Mouse (Mus musculus): ENCODE results near the gene Gp9. TPM values are rescaled to one million over a fixed set of nuclear protein-coding genes. Genes with fewer than 3 reads are reported as not detected.

Gp9 gene
- total and polyA plus RNA-seq, 3 experiments, result 0.94 to 9.9 (median 5.8) TPM

- Histone ChIP-seq H3K4me3 (no peak overlapping the region), H3K9ac (ENCODE audit: low read depth, low read length) (no peak overlapping the region), H3K79me2 (replicated peaks; ENCODE audit: control insufficient read depth, insufficient read depth, low read length) (no peaks in the 10 kb centered on the region), H3K36me3 (ENCODE audit: control insufficient read depth, insufficient read depth, low read length) (no peaks in the 10 kb centered on the region), H3K4me1 (ENCODE audit: control insufficient read depth, insufficient read depth, low read length) (peaks cover 4% of the 10 kb centered on the region), H3K27ac (no peak overlapping the region), H3K27me3 (ENCODE audit: control insufficient read depth, insufficient read depth, low read length) (no peaks in the 10 kb centered on the region)
- no peak for DNase-seq
- intact Hi-C loops (cut with DNase I), result no loop called here
- no peak for TF ChIP-seq CTCF (IDR thresholded peaks at IDR 0.05)
- no peak for TF ChIP-seq POLR2A (IDR thresholded peaks at IDR 0.05; ENCODE audit: insufficient read depth, low read depth, low read length)
- no peak for TF ChIP-seq EP300 (IDR thresholded peaks at IDR 0.05; ENCODE audit: insufficient read depth, low read depth, low read length)
- WGBS, result 56% methylated on average over 7 of the region's 7 CpGs
Observed at GRCm38 (mm10) chr6:87790779-87791480, 13.1 kb downstream of the Gp9 start.

- WGBS, result 96% methylated on average over 5 of the region's 5 CpGs
- Histone ChIP-seq H3K4me3 (no peak overlapping the region), H3K36me3 (ENCODE audit: control insufficient read depth, insufficient read depth, low read length) (no peaks in the 10 kb centered on the region), H3K27me3 (ENCODE audit: control insufficient read depth, insufficient read depth, low read length) (no peaks in the 10 kb centered on the region), H3K27ac (no peak overlapping the region), H3K9ac (ENCODE audit: low read depth, low read length) (no peak overlapping the region), H3K4me1 (ENCODE audit: control insufficient read depth, insufficient read depth, low read length) (peaks cover 4% of the 10 kb centered on the region), H3K79me2 (replicated peaks; ENCODE audit: control insufficient read depth, insufficient read depth, low read length) (no peaks in the 10 kb centered on the region)
- TF ChIP-seq EP300 (IDR thresholded peaks at IDR 0.05; ENCODE audit: insufficient read depth, low read depth, low read length), result no peak
- TF ChIP-seq POLR2A (IDR thresholded peaks at IDR 0.05; ENCODE audit: insufficient read depth, low read depth, low read length), result no peak
- TF ChIP-seq CTCF (IDR thresholded peaks at IDR 0.05), result no peak
- DNase-seq, result no peak
- intact Hi-C loops (cut with DNase I), result no loop called here
Observed at GRCm38 (mm10) chr6:87791826-87792225, 14.0 kb downstream of the Gp9 start.

- intact Hi-C loops (cut with DNase I), result no loop called here
Observed at GRCm38 (mm10) chr6:87793821-87794510, 16.1 kb downstream of the Gp9 start.

GRCm38 (mm10) chr6:87795385-87796150 is 17.7 kb downstream of the Gp9 start:
- H3K27me3 ChIP-seq (ENCODE audit: control insufficient read depth, insufficient read depth, low read length), result no peaks in the 10 kb centered on the region
- DNase-seq, result no peak
- 56% methylated on average over 6 of the region's 6 CpGs for WGBS
- no peak for TF ChIP-seq CTCF (IDR thresholded peaks at IDR 0.05)
- no peak for TF ChIP-seq EP300 (IDR thresholded peaks at IDR 0.05; ENCODE audit: insufficient read depth, low read depth, low read length)
- TF ChIP-seq POLR2A (IDR thresholded peaks at IDR 0.05; ENCODE audit: insufficient read depth, low read depth, low read length), result no peak
- no peaks in the 10 kb centered on the region; the same call in none of the 2 replicates for H3K4me1 ChIP-seq (ENCODE audit: control insufficient read depth, insufficient read depth, low read length)
- no peak overlapping the region for H3K9ac ChIP-seq (ENCODE audit: low read depth, low read length)
- intact Hi-C loops (cut with DNase I), result no loop called here
- H3K4me3 ChIP-seq, result no peak overlapping the region
- no peaks in the 10 kb centered on the region for H3K79me2 ChIP-seq (replicated peaks; ENCODE audit: control insufficient read depth, insufficient read depth, low read length)
- H3K27ac ChIP-seq, result no peak overlapping the region
- no peaks in the 10 kb centered on the region for H3K36me3 ChIP-seq (ENCODE audit: control insufficient read depth, insufficient read depth, low read length)

More at GRCm38 (mm10) chr6:87793821-87794510, 16.1 kb downstream of the Gp9 start:
- Histone ChIP-seq H3K9ac (ENCODE audit: low read depth, low read length) (no peak overlapping the region), H3K27me3 (ENCODE audit: control insufficient read depth, insufficient read depth, low read length) (no peaks in the 10 kb centered on the region), H3K4me1 (ENCODE audit: control insufficient read depth, insufficient read depth, low read length) (no peaks in the 10 kb centered on the region; the same call in none of the 2 replicates), H3K4me3 (no peak overlapping the region), H3K79me2 (replicated peaks; ENCODE audit: control insufficient read depth, insufficient read depth, low read length) (no peaks in the 10 kb centered on the region), H3K36me3 (ENCODE audit: control insufficient read depth, insufficient read depth, low read length) (no peaks in the 10 kb centered on the region), H3K27ac (no peak overlapping the region)
- TF ChIP-seq EP300 (IDR thresholded peaks at IDR 0.05; ENCODE audit: insufficient read depth, low read depth, low read length) (no peak), POLR2A (IDR thresholded peaks at IDR 0.05; ENCODE audit: insufficient read depth, low read depth, low read length) (no peak), CTCF (IDR thresholded peaks at IDR 0.05) (no peak)
- 88% methylated on average over 10 of the region's 10 CpGs for WGBS
- no peak for DNase-seq

- H3K9ac ChIP-seq (ENCODE audit: low read depth, low read length), result no peak overlapping the region
- H3K27me3 ChIP-seq (ENCODE audit: control insufficient read depth, insufficient read depth, low read length), result no peaks in the 10 kb centered on the region
- WGBS, result 79% methylated on average over 6 of the region's 6 CpGs
- DNase-seq, result no peak
- no peak overlapping the region for H3K27ac ChIP-seq
- no peaks in the 10 kb centered on the region for H3K79me2 ChIP-seq (replicated peaks; ENCODE audit: control insufficient read depth, insufficient read depth, low read length)
- TF ChIP-seq EP300 (IDR thresholded peaks at IDR 0.05; ENCODE audit: insufficient read depth, low read depth, low read length), result no peak
- no peak for TF ChIP-seq CTCF (IDR thresholded peaks at IDR 0.05)
- no peak for TF ChIP-seq POLR2A (IDR thresholded peaks at IDR 0.05; ENCODE audit: insufficient read depth, low read depth, low read length)
- no peak overlapping the region for H3K4me3 ChIP-seq
- H3K4me1 ChIP-seq (ENCODE audit: control insufficient read depth, insufficient read depth, low read length), result no peaks in the 10 kb centered on the region; the same call in 1 of the 2 replicates
- intact Hi-C loops (cut with DNase I), result no loop called here
- no peaks in the 10 kb centered on the region for H3K36me3 ChIP-seq (ENCODE audit: control insufficient read depth, insufficient read depth, low read length)
Observed at GRCm38 (mm10) chr6:87796251-87796880, 18.5 kb downstream of the Gp9 start.
